Mouse (Mus musculus) ES-E14 (cell line): ENCODE data around the gene Igf2.

Experiments used
- CHD2 ChIP-seq: IDR thresholded peaks from 2 replicates; pipeline ENCODE4 v1.6.1; 2014; ENCODE audit warnings: mild to moderate bottlenecking, low read depth, low read length, inconsistent platforms
- HCFC1 ChIP-seq: IDR thresholded peaks from 2 replicates; pipeline ENCODE4 v1.6.1; 2012; ENCODE audit warnings: low read length, inconsistent platforms, borderline replicate concordance; ENCODE audit not compliant: insufficient read depth
- MAFK ChIP-seq: IDR thresholded peaks from 2 replicates; pipeline ENCODE4 v1.6.1; 2014; ENCODE audit warnings: mild to moderate bottlenecking, low read depth, low read length, inconsistent platforms; ENCODE audit not compliant: insufficient read depth
- ZC3H11A ChIP-seq: IDR thresholded peaks from 2 replicates; pipeline ENCODE4 v1.6.1; 2012; ENCODE audit warnings: low read depth, mild to moderate bottlenecking, inconsistent platforms, low read length, borderline replicate concordance
- ZNF384 ChIP-seq: IDR thresholded peaks from 2 replicates; pipeline ENCODE4 v1.6.1; 2012; ENCODE audit warnings: low read depth, low read length, inconsistent platforms

DNA sequence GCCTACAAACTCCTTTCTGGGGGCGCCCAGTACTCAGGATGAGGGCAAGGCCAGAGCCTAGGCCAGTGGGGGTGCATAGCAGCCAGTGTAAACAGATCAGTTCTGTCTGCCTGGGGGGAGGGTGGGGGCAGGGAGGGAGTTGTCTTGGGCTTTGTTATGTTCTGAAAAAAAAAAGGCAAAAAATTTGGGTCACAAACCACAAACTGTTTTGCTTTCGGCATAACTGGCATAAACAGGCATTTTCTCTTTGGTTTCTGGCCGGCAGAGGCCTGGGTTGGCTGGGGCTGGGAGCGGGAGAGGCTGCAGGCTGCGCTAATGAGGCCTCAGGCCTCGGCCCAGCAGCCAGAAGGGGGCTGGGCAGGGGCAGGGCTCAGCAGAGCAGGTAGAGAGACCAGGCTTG is 19.9 kb downstream of the Igf2 start:
- TF ChIP-seq ZNF384 (no peak), HCFC1 (no peak), CHD2 (no peak), MAFK (no peak), ZC3H11A (no peak)
